Mouse (Mus musculus) midbrain, embryonic 16.5 days (tissue): ENCODE results near the gene Mctp1. TPM values are rescaled to one million over a fixed set of nuclear protein-coding genes. Genes with fewer than 3 reads are reported as not detected.

ENCODE experiments used
- ATAC-seq: fragments of 200-750 bp; cut with Nextera tagmentation; 2 replicates; pipeline ENCODE4 v1.8.0; 2017; ENCODE audit warnings: moderate TSS enrichment
- H3K27ac ChIP-seq: fragments of 300-500 bp; sonication (generic); 2 replicates; pipeline ENCODE4 v1.5.1; 2014; ENCODE audit warnings: mild to moderate bottlenecking, low read length, mixed read lengths
- H3K27me3 ChIP-seq: fragments of 300-500 bp; sonication (generic); 2 replicates; pipeline ENCODE4 v1.6.1; 2014; ENCODE audit warnings: low read depth, low read length, mixed read lengths; ENCODE audit not compliant: control insufficient read depth, insufficient read depth
- H3K36me3 ChIP-seq: fragments of 300-500 bp; sonication (generic); 2 replicates; pipeline ENCODE4 v1.6.1; 2014; ENCODE audit warnings: mild to moderate bottlenecking, low read length, moderate library complexity, mixed read lengths; ENCODE audit not compliant: control insufficient read depth, insufficient read depth
- H3K4me1 ChIP-seq: fragments of 300-500 bp; sonication (generic); 2 replicates; pipeline ENCODE4 v1.6.1; 2014; ENCODE audit warnings: mild to moderate bottlenecking, low read length, mixed read lengths; ENCODE audit not compliant: control insufficient read depth, insufficient read depth
- H3K4me2 ChIP-seq: fragments of 300-500 bp; sonication (generic); 2 replicates; pipeline ENCODE4 v1.6.1; 2014; ENCODE audit warnings: mild to moderate bottlenecking, low read length, mixed read lengths
- H3K4me3 ChIP-seq: fragments of 300-500 bp; sonication (generic); 2 replicates; pipeline ENCODE4 v1.5.1; 2014; ENCODE audit warnings: low read depth, mild to moderate bottlenecking, low read length, moderate library complexity, mixed read lengths
- H3K9ac ChIP-seq: fragments of 300-500 bp; sonication (generic); 2 replicates; pipeline ENCODE4 v1.6.1; 2014; ENCODE audit warnings: low read depth, low read length, mixed read lengths
- H3K9me3 ChIP-seq: fragments of 300-500 bp; sonication (generic); replicated peaks from 2 replicates; pipeline ENCODE4 v1.6.1; 2014; ENCODE audit warnings: mild to moderate bottlenecking, low read length, mixed read lengths; ENCODE audit not compliant: control insufficient read depth, poor library complexity, severe bottlenecking
- whole genome bisulfite sequencing: fragments of 180-500 bp; shearing (Covaris S2); extraction: QIAGEN DNeasy Blood & Tissue Kit; methylation state at CpG from one replicate; pipeline ENCODE4 v1.1.7; 2014; 5-methylcytosine and 5-hydroxymethylcytosine counted together
- polyA plus RNA-seq: library from polyadenylated mRNA; unstranded; fragments of >200 nt; fragmentation: Nextera tagmentation; extraction: Ambion mirVana; gene quantifications from 2 replicates; pipeline ENCODE4 v1.2.1, GENCODE M21; 2015

The Mctp1 gene
- polyA plus RNA-seq, 1 experiment from 2014 or later = 3.6 TPM

DNA sequence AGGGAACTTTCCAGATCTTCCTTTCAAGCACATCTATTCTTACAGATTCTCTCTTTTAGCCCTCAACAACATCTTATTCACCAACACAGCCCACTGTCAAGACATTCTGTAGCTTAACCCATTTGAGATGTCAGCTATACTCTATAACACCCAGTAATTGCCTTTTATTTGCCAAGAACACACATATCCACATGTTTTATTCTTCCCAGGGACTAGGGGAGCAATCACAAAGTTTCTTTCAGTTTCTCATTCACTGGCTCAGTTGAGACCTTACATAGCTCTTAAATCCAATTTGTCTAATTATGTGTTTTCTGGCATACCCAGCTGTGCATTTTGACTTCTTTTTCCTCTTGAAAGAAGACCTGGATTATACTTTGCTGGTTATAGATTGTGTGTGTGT lies 508.7 kb downstream of the Mctp1 start:
- no peak for ATAC-seq
- Histone ChIP-seq H3K9ac (no peak overlapping the region), H3K4me1 (no peaks in the 10 kb centered on the region), H3K4me2 (no peak overlapping the region), H3K27me3 (no peaks in the 10 kb centered on the region), H3K9me3 (no peaks in the 10 kb centered on the region), H3K4me3 (no peak overlapping the region), H3K36me3 (no peaks in the 10 kb centered on the region), H3K27ac (no peak overlapping the region)

DNA sequence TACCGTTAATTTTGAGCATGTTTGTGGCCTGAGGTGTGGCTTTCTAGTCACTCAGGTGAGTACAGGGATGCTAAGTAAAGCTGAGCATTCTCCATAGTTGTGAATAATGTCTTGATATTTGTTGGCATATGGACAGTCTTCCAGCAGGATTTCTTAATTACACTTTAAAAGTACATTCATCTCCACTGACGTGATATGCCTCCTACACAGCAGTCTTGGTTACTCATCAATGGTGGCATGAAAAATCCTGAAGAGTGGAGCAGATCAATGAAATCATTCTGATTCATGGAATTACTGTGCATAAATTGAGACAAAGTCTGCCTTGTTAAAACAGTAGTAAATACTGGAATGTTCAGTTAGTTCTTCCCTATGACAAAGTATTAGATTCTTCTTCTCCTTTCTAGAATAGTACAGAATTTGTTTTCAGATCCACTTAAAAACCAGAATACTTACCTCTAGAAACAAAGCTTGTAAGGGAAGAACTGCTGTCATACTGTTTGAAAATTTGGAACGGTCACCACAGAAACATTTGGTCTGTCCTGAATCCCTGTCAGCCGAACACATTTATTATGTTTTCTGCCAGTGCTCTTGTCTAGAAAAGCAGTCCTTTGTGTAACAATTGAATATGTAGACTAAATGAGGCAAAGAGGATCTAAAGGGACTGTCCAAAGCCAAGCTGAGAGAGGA lies 511.6 kb downstream of the Mctp1 start:
- Histone ChIP-seq H3K27me3 (no peaks in the 10 kb centered on the region), H3K36me3 (no peaks in the 10 kb centered on the region), H3K27ac (no peak overlapping the region), H3K9me3 (0 out of 2 replicates have a peak, but pooled peaks cover under 1% of the 10 kb centered on the region), H3K9ac (no peak overlapping the region), H3K4me2 (no peak overlapping the region), H3K4me1 (no peaks in the 10 kb centered on the region), H3K4me3 (no peak overlapping the region)
- 83% methylated on average over 4 of the region's 4 CpGs for WGBS
- no peak for ATAC-seq

DNA sequence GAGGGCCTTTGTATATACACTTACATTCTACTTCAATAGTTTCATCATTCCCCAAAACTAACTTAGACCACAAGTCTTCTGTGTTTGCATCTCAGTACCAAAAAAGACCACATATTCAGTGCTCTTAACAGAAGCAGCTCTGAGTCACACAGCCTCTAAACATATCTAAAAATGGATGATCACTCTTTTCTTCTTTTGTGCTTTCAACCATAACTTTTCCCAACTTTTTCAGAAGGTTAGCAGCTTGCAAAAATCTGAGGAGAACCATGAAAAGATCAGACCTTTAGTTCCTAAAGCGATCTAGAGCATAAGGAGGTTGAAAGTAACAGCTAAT lies 512.1 kb downstream of the Mctp1 start:
- no peak overlapping the region for H3K27ac ChIP-seq
- no peak for ATAC-seq
- no peaks in the 10 kb centered on the region for H3K27me3 ChIP-seq
- no peak overlapping the region for H3K4me2 ChIP-seq
- no peaks in the 10 kb centered on the region for H3K36me3 ChIP-seq
- H3K4me3 ChIP-seq = no peak overlapping the region
- WGBS = 97% methylated on average over 1 of the region's 1 CpGs
- no peak overlapping the region for H3K9ac ChIP-seq
- no peaks in the 10 kb centered on the region for H3K4me1 ChIP-seq
- 0 out of 2 replicates have a peak, but pooled peaks cover 2% of the 10 kb centered on the region for H3K9me3 ChIP-seq

DNA sequence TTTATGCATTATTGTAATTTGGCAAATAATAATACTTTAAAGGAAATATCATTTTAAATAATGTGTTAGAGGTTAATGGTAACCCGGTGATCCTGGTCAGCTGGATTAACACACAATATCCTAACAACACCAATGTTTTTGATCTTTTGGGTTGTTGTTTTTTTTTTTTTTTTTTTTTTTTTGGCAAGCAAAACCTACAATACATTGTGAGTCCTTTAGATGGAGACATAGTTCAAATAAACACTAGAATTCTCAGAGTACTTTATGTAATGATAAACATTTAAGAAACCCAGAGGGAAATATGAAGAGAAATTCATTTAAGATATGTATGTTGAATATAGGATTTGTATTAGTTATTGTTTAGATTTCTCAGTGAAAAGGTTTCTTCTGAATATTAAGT lies 534.0 kb downstream of the Mctp1 start:
- Histone ChIP-seq H3K27me3 (no peaks in the 10 kb centered on the region), H3K9ac (no peak overlapping the region), H3K4me2 (no peak overlapping the region), H3K9me3 (no peaks in the 10 kb centered on the region), H3K4me3 (no peak overlapping the region), H3K36me3 (no peaks in the 10 kb centered on the region), H3K27ac (no peak overlapping the region), H3K4me1 (no peaks in the 10 kb centered on the region)
- no peak for ATAC-seq
- 92% methylated on average over 1 of the region's 1 CpGs for WGBS

DNA sequence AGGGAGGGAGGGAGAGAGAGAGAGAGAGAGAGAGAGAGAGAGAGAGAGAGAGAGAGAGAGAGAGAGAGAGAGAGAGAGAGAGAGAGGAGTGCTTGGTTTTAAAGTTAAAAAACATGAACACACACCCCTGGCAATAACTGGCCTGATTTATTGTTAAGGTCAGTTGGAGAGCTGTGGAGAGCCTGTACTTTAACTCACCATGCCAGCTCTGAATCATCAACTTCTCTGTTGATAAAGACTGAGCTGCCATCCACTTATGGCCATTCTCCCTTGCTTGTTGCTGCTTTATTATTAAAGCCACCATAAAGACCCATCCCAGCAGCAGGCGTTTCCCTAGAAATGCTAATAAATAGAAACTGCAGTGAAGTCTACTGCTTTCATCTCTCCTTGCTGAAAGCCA lies 542.5 kb downstream of the Mctp1 start:
- no peak overlapping the region for H3K9ac ChIP-seq
- 69% methylated on average over 1 of the region's 1 CpGs for WGBS
- no peaks in the 10 kb centered on the region for H3K9me3 ChIP-seq
- H3K4me3 ChIP-seq = no peak overlapping the region
- no peak overlapping the region for H3K27ac ChIP-seq
- H3K27me3 ChIP-seq = no peaks in the 10 kb centered on the region
- ATAC-seq = no peak
- no peak overlapping the region for H3K4me2 ChIP-seq
- H3K36me3 ChIP-seq = no peaks in the 10 kb centered on the region
- no peaks in the 10 kb centered on the region for H3K4me1 ChIP-seq

DNA sequence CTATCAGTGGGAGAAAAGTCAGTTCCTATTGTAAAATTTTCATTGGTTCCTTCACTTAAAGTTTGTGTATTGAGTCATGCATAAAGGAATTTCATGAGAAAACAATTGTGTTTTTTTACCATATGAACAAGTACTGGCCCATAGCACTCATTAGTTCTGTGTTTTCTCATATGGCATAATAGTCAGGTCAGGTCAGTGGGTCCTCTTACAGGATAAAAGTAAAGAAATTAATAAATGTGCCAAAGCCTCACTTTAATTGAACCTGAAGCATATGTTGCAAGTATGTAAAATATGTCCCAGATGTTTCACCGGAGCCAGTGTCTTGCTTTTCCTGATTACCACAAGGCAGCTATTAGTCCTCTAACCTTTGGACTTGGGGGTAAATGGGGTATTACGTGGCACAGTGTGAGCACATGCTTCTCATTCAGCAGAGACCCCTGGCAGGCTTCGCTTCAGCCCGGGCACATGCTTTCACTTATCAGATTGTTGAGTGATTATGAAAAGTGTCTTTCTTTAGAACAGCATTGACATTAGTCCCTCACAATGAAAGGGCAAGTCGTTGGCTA lies 543.6 kb downstream of the Mctp1 start:
- no peak overlapping the region for H3K9ac ChIP-seq
- no peak overlapping the region for H3K4me2 ChIP-seq
- no peaks in the 10 kb centered on the region for H3K9me3 ChIP-seq
- H3K4me1 ChIP-seq = no peaks in the 10 kb centered on the region
- no peak for ATAC-seq
- no peak overlapping the region for H3K27ac ChIP-seq
- no peaks in the 10 kb centered on the region for H3K27me3 ChIP-seq
- H3K4me3 ChIP-seq = no peak overlapping the region
- H3K36me3 ChIP-seq = no peaks in the 10 kb centered on the region
- 62% methylated on average over 5 of the region's 5 CpGs for WGBS

DNA sequence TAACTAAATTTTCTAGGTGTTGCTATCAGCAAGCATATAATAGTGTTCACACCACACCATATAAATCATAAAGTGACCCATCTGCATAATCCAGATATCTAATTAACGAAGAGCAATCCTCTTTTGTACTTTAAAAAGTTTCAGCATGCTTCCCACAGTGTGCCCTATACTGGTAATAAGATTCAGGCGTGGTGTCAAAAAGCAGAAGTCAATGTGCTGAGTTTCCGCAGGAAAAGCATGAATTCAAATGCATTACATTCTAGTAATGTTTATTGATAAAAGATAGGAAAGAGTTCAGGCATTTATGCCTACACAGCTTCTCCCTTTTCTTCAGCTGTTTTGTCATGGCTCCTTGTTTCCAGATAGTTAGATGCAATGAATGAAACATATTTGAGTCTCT lies 544.8 kb downstream of the Mctp1 start:
- no peak for ATAC-seq
- H3K27me3 ChIP-seq = no peaks in the 10 kb centered on the region

DNA sequence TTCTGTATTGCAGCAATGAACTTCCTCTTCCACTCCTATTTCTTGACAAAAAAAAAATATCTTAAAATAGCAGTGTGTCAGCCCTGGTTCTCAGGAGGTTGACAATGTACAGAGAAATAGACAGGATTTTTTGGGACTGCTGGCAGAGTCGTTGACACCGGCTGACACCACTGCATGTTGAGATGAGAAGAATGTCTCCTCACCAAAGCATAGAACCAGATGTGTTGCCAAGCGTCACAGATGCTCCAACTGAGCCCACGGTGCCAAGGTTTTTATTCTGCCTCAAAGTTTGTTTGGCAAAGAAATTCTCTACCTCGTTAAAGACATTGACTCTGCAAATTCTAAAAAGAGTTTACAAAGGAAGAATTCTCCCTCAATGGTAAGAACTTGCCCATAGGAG lies 548.6 kb downstream of the Mctp1 start:
- no peak overlapping the region for H3K27ac ChIP-seq
- no peaks in the 10 kb centered on the region for H3K9me3 ChIP-seq
- H3K4me1 ChIP-seq = no peaks in the 10 kb centered on the region
- no peaks in the 10 kb centered on the region for H3K27me3 ChIP-seq
- ATAC-seq = no peak
- 81% methylated on average over 5 of the region's 5 CpGs for WGBS
- no peaks in the 10 kb centered on the region for H3K36me3 ChIP-seq
- H3K9ac ChIP-seq = no peak overlapping the region
- no peak overlapping the region for H3K4me3 ChIP-seq
- no peak overlapping the region for H3K4me2 ChIP-seq

More for the DNA sequence above, 544.8 kb downstream of the Mctp1 start:
- Histone ChIP-seq H3K4me3 (no peak overlapping the region), H3K27ac (no peak overlapping the region), H3K36me3 (no peaks in the 10 kb centered on the region), H3K4me2 (no peak overlapping the region), H3K9ac (no peak overlapping the region), H3K9me3 (no peaks in the 10 kb centered on the region), H3K4me1 (no peaks in the 10 kb centered on the region)
- WGBS = 84% methylated on average over 3 of the region's 3 CpGs

DNA sequence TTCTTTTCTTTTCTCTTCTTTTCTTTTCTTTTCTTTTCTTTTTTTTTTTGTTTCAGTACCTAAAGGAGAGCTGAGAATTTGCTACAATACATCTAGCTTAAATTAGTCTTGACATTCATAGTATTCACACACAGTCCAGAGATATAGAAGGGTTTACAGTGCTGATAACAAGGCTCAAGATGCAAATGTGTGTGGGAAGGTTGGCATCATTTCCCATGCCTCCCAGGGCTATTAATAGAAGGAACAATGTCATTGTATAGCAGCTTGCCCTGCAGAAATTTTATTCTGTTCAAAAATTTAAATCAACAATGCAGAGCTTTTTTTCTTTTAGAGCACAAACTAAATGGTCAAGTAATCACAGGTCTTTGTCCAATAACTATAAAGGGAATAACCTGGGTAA lies 564.9 kb downstream of the Mctp1 start:
- Histone ChIP-seq H3K27ac (no peak overlapping the region), H3K27me3 (no peaks in the 10 kb centered on the region), H3K9ac (no peak overlapping the region), H3K4me2 (no peak overlapping the region), H3K9me3 (no peaks in the 10 kb centered on the region), H3K36me3 (no peaks in the 10 kb centered on the region), H3K4me3 (no peak overlapping the region), H3K4me1 (no peaks in the 10 kb centered on the region)
- no peak for ATAC-seq
